Mouse (Mus musculus): ENCODE measurements around the gene Arpp19.

- TF ChIP-seq CTCF (IDR thresholded peaks at IDR 0.05) (no peak), EP300 (IDR thresholded peaks at IDR 0.05; ENCODE audit: insufficient read depth, low read depth, low read length) (no peak)
Observed at GRCm38 (mm10) chr9:75064678-75065331, 27.4 kb downstream of the Arpp19 start.

Data from heart, adult 2 months (tissue).